Mouse (Mus musculus) forebrain, embryonic 16.5 days (tissue): ENCODE results near the gene F3. TPM values are rescaled to one million over a fixed set of nuclear protein-coding genes. Genes with fewer than 3 reads are reported as not detected.

Experiments
- ATAC-seq: fragments of 200-750 bp; cut with Nextera tagmentation; 2 replicates; pipeline ENCODE4 v1.8.0; 2017; ENCODE audit warnings: mild to moderate bottlenecking, moderate library complexity
- H3K27ac ChIP-seq: fragments of 300-500 bp; sonication (generic); 2 replicates; pipeline ENCODE4 v1.5.1; 2014; ENCODE audit warnings: low read length, control low read depth
- H3K27me3 ChIP-seq: fragments of 300-500 bp; sonication (generic); replicated peaks from 2 replicates; pipeline ENCODE4 v1.6.1; 2014; ENCODE audit warnings: low read length; ENCODE audit not compliant: control insufficient read depth, insufficient read depth
- H3K36me3 ChIP-seq: fragments of 300-500 bp; sonication (generic); 2 replicates; pipeline ENCODE4 v1.6.1; 2014; ENCODE audit not compliant: control insufficient read depth, insufficient read depth
- H3K4me1 ChIP-seq: fragments of 300-500 bp; sonication (generic); replicated peaks from 2 replicates; pipeline ENCODE4 v1.6.1; 2014; ENCODE audit warnings: low read length; ENCODE audit not compliant: control insufficient read depth, insufficient read depth
- H3K4me2 ChIP-seq: fragments of 300-500 bp; sonication (generic); 2 replicates; pipeline ENCODE4 v1.6.1; 2014; ENCODE audit warnings: mild to moderate bottlenecking, low read length, control low read depth
- H3K4me3 ChIP-seq: fragments of 300-500 bp; sonication (generic); replicated peaks from 2 replicates; pipeline ENCODE4 v1.5.1; 2014; ENCODE audit warnings: mild to moderate bottlenecking, low read length, control low read depth
- H3K9ac ChIP-seq: fragments of 300-500 bp; sonication (generic); replicated peaks from 2 replicates; pipeline ENCODE4 v1.6.1; 2014; ENCODE audit warnings: low read depth, low read length, control low read depth
- H3K9me3 ChIP-seq: fragments of 300-500 bp; sonication (generic); 2 replicates; pipeline ENCODE4 v1.6.1; 2016; ENCODE audit warnings: low read length; ENCODE audit not compliant: control insufficient read depth
- WGBS: fragments of 180-500 bp; shearing (Covaris S2); extraction: QIAGEN DNeasy Blood & Tissue Kit; methylation state at CpG from one replicate; pipeline ENCODE4 v1.1.7; 2014; 5-methylcytosine and 5-hydroxymethylcytosine counted together
- polyA plus RNA-seq: library from polyadenylated mRNA; unstranded; fragments of >200 nt; fragmentation: Nextera tagmentation; extraction: Ambion mirVana; gene quantifications from 2 replicates; pipeline ENCODE4 v1.2.1, GENCODE M21; 2015

The F3 gene
- polyA plus RNA-seq, 1 experiment from 2014 or later = 9.5 TPM

DNA sequence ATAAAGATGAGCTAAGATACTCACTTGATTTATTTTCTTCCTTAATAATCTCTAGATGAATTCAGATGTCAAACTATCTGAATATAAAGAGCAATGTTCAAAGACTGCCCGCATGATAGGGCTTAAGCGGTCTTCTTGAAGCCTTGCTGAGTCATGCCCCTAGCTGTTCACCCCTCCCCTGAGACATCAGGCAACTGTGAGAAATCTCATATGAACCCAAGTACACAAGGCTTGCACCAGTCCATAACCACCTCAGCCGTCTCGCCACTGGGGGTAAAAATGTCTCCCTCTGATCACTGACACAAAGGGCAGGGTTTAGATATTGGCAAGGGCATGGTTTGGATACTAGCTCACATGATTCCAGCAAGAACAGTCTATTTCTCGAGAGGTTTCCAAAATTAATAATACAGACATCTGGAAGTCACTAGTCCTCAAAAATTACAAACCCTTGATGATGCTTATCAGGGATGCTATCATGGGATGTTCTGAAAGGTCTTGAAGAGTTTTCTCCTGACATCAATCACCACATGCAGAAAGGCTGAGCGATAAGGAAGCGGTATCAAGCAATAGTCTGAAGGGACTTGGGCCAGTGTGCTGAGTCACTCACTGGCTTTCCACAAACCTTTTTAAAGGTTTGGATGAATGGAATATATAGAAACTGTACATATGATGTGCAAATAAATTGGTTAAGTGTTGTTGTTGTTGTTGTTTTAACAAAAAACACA is 20.0 kb upstream of the F3 start:
- 92% methylated on average over 7 of the region's 7 CpGs for WGBS
- no peak overlapping the region for H3K4me3 ChIP-seq

DNA sequence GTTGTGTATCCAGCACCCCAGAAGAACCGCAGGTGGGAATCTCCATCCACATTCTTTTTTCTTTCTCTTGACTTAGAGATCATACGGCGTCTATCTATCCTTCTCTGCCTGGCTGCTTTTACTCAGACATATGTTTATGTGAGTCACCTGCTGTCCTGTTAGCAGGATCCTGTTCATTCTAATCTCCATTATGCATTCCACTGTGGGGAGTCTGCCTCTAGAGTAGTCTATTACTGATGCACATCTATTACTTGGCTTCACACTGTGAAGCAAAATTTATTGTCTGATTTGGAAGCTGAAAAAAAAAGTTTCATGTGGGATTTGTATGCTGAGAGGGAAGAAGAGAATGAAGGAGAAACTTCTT is 19.5 kb upstream of the F3 start:
- Histone ChIP-seq H3K27me3 (no peaks in the 10 kb centered on the region), H3K36me3 (no peaks in the 10 kb centered on the region), H3K9ac (no peak overlapping the region), H3K4me2 (no peak overlapping the region), H3K4me3 (no peak overlapping the region), H3K4me1 (peaks cover 25% of the 10 kb centered on the region), H3K9me3 (no peaks in the 10 kb centered on the region), H3K27ac (no peak overlapping the region)
- 66% methylated on average over 3 of the region's 3 CpGs for WGBS
- ATAC-seq = no peak

More for the DNA sequence above, 20.0 kb upstream of the F3 start:
- no peak for ATAC-seq
- Histone ChIP-seq H3K36me3 (no peaks in the 10 kb centered on the region), H3K9me3 (no peaks in the 10 kb centered on the region), H3K9ac (no peak overlapping the region), H3K4me2 (no peak overlapping the region), H3K27ac (no peak overlapping the region), H3K27me3 (no peaks in the 10 kb centered on the region), H3K4me1 (peaks cover 25% of the 10 kb centered on the region)

DNA sequence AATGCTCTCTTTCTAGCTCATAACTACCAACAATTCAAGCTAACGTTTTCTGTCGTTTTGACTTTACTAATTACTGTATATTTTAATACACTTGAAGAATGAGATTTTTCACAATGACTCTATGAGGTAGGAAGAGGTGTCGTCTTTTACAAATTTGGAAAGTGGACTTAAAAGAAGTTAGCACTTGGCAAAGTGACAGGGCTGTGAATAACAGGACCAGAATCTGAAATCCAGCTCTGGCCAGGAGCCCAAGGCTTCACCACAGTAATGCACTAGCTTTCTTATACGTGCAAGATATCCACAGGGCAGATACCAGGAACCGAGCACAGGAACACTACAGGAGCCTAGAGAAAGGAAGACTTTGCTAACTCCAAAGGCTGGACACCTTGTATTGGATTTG is 17.2 kb upstream of the F3 start:
- WGBS = 37% methylated on average over 5 of the region's 5 CpGs
- Histone ChIP-seq H3K4me2 (no peak overlapping the region), H3K36me3 (no peaks in the 10 kb centered on the region), H3K4me1 (peaks cover 9% of the 10 kb centered on the region), H3K9ac (no peak overlapping the region), H3K27me3 (no peaks in the 10 kb centered on the region), H3K9me3 (no peaks in the 10 kb centered on the region), H3K27ac (no peak overlapping the region), H3K4me3 (no peak overlapping the region)
- ATAC-seq = no peak

DNA sequence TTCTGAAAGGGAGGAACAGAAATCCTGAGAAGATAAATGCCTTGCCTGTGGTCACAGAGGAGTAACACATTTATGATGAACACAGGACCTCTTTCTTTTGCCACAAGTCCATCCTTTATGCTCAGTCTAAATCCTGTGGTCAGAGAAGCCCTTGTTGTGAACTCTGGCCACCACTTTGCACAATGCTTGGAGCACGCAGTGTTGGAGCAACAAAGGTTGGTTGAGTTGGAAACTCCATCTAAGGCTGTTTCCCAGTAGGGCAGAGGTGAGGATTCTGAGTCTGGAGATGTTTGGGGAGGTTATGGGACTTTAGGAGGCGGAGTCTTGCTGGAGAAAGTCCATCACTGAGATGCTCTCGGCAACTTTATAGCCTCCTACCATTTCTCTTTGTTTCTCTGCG is 16.2 kb upstream of the F3 start:
- H3K4me1 ChIP-seq = peaks cover 2% of the 10 kb centered on the region; the same call in 1 of the 2 replicates
- no peaks in the 10 kb centered on the region for H3K27me3 ChIP-seq
- no peak overlapping the region for H3K9ac ChIP-seq
- ATAC-seq = no peak
- 92% methylated on average over 4 of the region's 4 CpGs for WGBS
- H3K4me2 ChIP-seq = no peak overlapping the region
- H3K36me3 ChIP-seq = no peaks in the 10 kb centered on the region
- no peaks in the 10 kb centered on the region for H3K9me3 ChIP-seq
- H3K27ac ChIP-seq = no peak overlapping the region
- no peak overlapping the region for H3K4me3 ChIP-seq

DNA sequence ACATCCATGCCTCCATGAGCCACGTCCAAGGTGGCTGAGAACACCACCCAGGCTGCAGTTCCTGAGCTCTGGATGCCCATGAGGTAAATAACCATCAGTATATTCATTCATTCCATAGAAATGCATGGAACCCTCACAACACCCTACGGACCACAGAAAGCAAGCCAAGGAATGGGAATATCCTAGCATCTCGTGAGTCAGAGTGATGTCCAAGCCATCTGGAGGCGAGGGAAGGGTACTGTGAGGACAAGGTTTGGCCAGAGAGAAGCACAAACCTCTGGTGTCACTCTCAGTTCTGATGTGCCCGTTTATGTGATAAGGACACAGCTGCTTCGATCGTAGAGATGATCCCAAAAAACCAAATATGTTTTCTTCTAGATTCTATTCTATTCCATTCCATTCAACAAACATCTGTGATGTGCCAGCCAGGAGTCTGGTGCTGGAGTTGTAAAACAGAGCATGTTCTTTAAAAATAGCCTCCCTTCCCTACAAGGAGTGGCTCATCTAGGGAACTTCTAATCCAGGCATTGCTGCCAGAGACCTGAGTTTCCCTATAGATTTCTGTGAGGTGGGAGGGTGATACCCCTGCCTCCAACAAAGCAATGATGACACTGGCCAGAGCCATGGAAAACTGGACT is 12.3 kb upstream of the F3 start:
- Histone ChIP-seq H3K4me1 (no peaks in the 10 kb centered on the region; the same call in 1 of the 2 replicates), H3K9me3 (no peaks in the 10 kb centered on the region), H3K36me3 (no peaks in the 10 kb centered on the region), H3K4me3 (no peak overlapping the region), H3K27ac (no peak overlapping the region), H3K27me3 (no peaks in the 10 kb centered on the region), H3K9ac (no peak overlapping the region), H3K4me2 (no peak overlapping the region)
- 87% methylated on average over 7 of the region's 7 CpGs for WGBS
- no peak for ATAC-seq

DNA sequence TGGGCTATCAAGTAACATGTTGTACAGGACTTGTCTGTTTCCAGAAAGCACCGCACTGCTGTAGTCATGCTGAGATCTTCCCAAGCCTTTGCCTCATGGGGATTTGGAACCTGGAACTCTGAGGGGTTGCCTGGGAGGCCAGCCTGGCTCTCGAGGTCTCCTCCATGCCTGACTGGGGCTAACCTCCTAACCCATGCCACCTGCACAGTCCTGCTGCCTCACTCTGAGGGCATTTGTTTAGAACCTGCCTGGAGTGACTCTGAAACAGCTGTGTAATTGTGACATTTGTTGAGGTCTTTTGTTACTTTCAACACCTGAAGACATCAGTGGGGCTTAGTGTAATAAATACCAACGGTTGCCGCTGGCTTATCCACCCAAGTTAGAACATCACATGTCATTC is 11.1 kb upstream of the F3 start:
- ATAC-seq = no peak
- no peak overlapping the region for H3K27ac ChIP-seq
- 80% methylated on average over 4 of the region's 4 CpGs for WGBS

DNA sequence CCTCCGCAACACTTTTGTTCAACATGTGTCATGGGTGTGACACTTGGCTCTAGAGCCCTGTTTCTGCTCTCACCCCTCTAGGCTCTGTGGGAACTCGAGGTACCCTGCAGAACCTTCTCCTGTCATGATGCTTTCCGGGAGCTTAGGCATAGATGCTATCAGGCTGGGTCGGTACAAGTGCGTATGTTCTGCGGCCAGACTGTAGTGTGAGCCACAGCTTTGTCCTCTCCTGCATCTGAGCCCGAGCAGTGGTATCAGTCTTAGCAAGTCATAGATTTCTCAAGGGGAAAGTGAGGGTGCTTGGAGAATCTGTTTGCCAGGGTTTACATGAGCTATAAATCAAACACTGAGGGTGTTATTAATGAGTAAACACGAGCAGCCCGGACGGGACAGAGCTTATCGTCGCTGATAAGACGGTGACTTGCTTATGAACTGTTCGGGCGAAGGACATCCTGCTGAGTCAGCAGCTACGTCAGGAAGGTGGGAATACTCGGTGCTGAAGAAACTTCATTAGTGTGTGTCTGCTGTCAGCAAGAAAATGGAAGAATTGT is 10.1 kb upstream of the F3 start:
- no peaks in the 10 kb centered on the region for H3K36me3 ChIP-seq
- H3K27ac ChIP-seq = no peak overlapping the region
- no peak overlapping the region for H3K9ac ChIP-seq
- H3K4me1 ChIP-seq = no peaks in the 10 kb centered on the region; the same call in 1 of the 2 replicates
- ATAC-seq = no peak
- H3K9me3 ChIP-seq = no peaks in the 10 kb centered on the region
- no peaks in the 10 kb centered on the region for H3K27me3 ChIP-seq
- WGBS = 71% methylated on average over 17 of the region's 17 CpGs
- H3K4me3 ChIP-seq = no peak overlapping the region
- no peak overlapping the region for H3K4me2 ChIP-seq

More for the DNA sequence above, 11.1 kb upstream of the F3 start:
- H3K9me3 ChIP-seq = no peaks in the 10 kb centered on the region
- H3K27me3 ChIP-seq = no peaks in the 10 kb centered on the region
- no peak overlapping the region for H3K9ac ChIP-seq
- H3K4me3 ChIP-seq = no peak overlapping the region
- no peaks in the 10 kb centered on the region; the same call in 1 of the 2 replicates for H3K4me1 ChIP-seq
- H3K36me3 ChIP-seq = no peaks in the 10 kb centered on the region
- no peak overlapping the region for H3K4me2 ChIP-seq

DNA sequence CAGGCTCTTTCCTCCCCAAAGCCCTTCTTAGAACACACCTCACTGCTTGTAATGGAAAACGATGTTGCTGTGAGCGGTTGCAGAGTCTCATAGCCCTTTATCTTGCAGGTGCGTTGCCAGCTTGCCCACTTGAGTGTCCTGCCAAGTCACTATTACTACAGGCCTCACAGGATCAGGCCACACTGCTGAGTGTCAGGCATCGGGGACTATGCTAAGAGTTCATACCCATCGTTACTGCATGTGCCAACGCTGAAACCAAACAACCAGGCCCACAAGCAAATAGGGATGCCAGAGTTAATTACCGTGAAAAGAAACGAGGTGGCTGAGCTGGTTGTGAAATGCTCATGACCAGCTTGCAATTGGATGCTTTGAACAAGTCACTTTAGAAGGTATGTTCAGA is 9.5 kb upstream of the F3 start:
- ATAC-seq = no peak
- WGBS = 41% methylated on average over 8 of the region's 8 CpGs

DNA sequence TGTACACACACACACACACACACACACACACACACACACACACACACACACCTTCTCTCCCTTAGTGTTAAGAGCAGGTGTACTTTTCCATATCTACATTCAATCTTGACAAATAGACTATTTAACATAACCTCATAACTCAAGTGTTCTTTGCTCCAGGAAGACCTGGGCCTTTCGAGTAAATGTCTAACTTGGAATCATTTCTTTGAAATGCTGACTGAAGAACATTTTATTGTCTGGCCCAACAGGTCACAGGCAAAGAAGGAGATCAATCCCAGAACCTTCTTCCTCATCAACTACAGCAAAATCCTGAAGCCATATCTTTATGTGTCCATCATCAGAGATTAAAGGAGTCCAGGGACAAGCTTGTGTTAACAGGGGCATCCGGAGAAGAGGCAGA is 8.9 kb upstream of the F3 start:
- no peak overlapping the region for H3K4me3 ChIP-seq
- no peak overlapping the region for H3K4me2 ChIP-seq
- ATAC-seq = no peak
- H3K9ac ChIP-seq = no peak overlapping the region
- no peaks in the 10 kb centered on the region; the same call in 1 of the 2 replicates for H3K4me1 ChIP-seq
- H3K9me3 ChIP-seq = no peaks in the 10 kb centered on the region
- H3K27me3 ChIP-seq = no peaks in the 10 kb centered on the region
- H3K36me3 ChIP-seq = no peaks in the 10 kb centered on the region
- WGBS = 93% methylated on average over 2 of the region's 2 CpGs
- no peak overlapping the region for H3K27ac ChIP-seq

More for the DNA sequence above, 9.5 kb upstream of the F3 start:
- Histone ChIP-seq H3K4me3 (no peak overlapping the region), H3K27me3 (no peaks in the 10 kb centered on the region), H3K36me3 (no peaks in the 10 kb centered on the region), H3K4me1 (no peaks in the 10 kb centered on the region; the same call in 1 of the 2 replicates), H3K9me3 (no peaks in the 10 kb centered on the region), H3K4me2 (no peak overlapping the region), H3K27ac (no peak overlapping the region), H3K9ac (no peak overlapping the region)
